Mouse (Mus musculus) intestine, embryonic 14.5 days (tissue): ENCODE measurements around the gene Nckap5l. TPM values are rescaled to one million over a fixed set of nuclear protein-coding genes. Genes with fewer than 3 reads are reported as not detected.

Source experiments
- ATAC-seq: fragments of 200-750 bp; cut with Nextera tagmentation; replicated peaks from 2 replicates; pipeline ENCODE4 v1.8.0; 2017; ENCODE audit warnings: low read depth, moderate number of reproducible peaks, moderate TSS enrichment, moderate library complexity; ENCODE audit not compliant: low FRiP score, low TSS enrichment
- DNase-seq: peaks from one replicate; pipeline ENCODE4 v3.0.0-alpha.2; 2018; ENCODE audit warnings: low spot score
- H3K27ac ChIP-seq: fragments of 300-500 bp; sonication (generic); 2 replicates; pipeline ENCODE4 v1.5.1; 2014; ENCODE audit warnings: low read depth, mild to moderate bottlenecking, control low read depth
- H3K27me3 ChIP-seq: fragments of 300-500 bp; sonication (generic); replicated peaks from 2 replicates; pipeline ENCODE4 v1.6.1; 2014; ENCODE audit warnings: low read length, control low read depth; ENCODE audit not compliant: control insufficient read depth, insufficient read depth
- H3K36me3 ChIP-seq: fragments of 300-500 bp; sonication (generic); 2 replicates; pipeline ENCODE4 v1.6.1; 2014; ENCODE audit warnings: low read length, control low read depth; ENCODE audit not compliant: control insufficient read depth, insufficient read depth
- H3K4me1 ChIP-seq: fragments of 300-500 bp; sonication (generic); replicated peaks from 2 replicates; pipeline ENCODE4 v1.6.1; 2014; ENCODE audit warnings: low read length, control low read depth, mixed read lengths; ENCODE audit not compliant: control insufficient read depth, insufficient read depth
- H3K4me2 ChIP-seq: fragments of 300-500 bp; sonication (generic); 2 replicates; pipeline ENCODE4 v1.6.1; 2014; ENCODE audit warnings: low read length
- H3K4me3 ChIP-seq: fragments of 300-500 bp; sonication (generic); 2 replicates; pipeline ENCODE4 v1.5.1; 2014; ENCODE audit warnings: low read depth, low read length, control low read depth, mixed read lengths
- H3K9ac ChIP-seq: fragments of 300-500 bp; sonication (generic); 2 replicates; pipeline ENCODE4 v1.6.1; 2014; ENCODE audit warnings: mild to moderate bottlenecking, low read length
- H3K9me3 ChIP-seq: fragments of 300-500 bp; sonication (generic); 2 replicates; pipeline ENCODE4 v1.6.1; 2016; ENCODE audit warnings: low read length, control low read depth; ENCODE audit not compliant: control insufficient read depth
- WGBS: fragments of 180-500 bp; shearing (Covaris S2); extraction: QIAGEN DNeasy Blood & Tissue Kit; methylation state at CpG from one replicate; pipeline ENCODE4 v1.1.7; 2014; 5-methylcytosine and 5-hydroxymethylcytosine counted together
- polyA plus RNA-seq: library from polyadenylated mRNA; unstranded; fragments of >200 nt; fragmentation: Nextera tagmentation; extraction: Ambion mirVana; gene quantifications from 2 replicates; pipeline ENCODE4 v1.2.1, GENCODE M21; 2014

The Nckap5l gene
- polyA plus RNA-seq, 1 experiment from 2014 or later: 9.3 TPM

DNA sequence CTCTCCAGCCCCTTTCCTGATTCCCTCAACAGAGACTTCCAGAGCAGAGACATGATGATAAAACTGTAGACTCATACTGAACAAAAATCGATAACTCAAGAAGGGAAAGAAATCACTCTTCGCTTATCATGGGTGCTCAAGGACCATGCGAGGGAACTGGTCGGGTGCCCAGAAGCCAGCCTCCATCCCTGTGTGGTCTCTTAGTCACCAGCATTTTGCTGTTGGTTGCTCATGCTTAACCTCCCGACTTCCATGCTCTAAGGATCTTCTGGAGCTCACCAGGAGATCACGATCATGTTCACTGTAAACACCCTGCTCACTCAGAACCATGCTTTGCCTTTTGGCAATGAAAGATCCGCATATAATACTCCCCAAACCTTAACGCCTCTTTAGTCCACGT lies 84.8 kb downstream of the Nckap5l start:
- H3K36me3 ChIP-seq: no peaks in the 10 kb centered on the region
- H3K4me2 ChIP-seq: no peak overlapping the region
- peaks cover 8% of the 10 kb centered on the region for H3K4me1 ChIP-seq
- H3K27me3 ChIP-seq: no peaks in the 10 kb centered on the region
- no peak overlapping the region for H3K9ac ChIP-seq
- no peak overlapping the region for H3K4me3 ChIP-seq
- WGBS: 75% methylated on average over 9 of the region's 9 CpGs
- no peak for DNase-seq
- ATAC-seq: no peak
- no peak overlapping the region for H3K27ac ChIP-seq
- H3K9me3 ChIP-seq: no peaks in the 10 kb centered on the region

Other genes starting within 250 kb of the Nckap5l start
- gene Kcnh3, start 232.9 kb downstream of the Nckap5l start, polyA plus RNA-seq: 0.39 and 0.51 TPM in 2 replicates
- 146 and 154 TPM in 2 replicates for gene Mcrs1, start 205.8 kb downstream of the Nckap5l start, polyA plus RNA-seq
- gene Prpf40b, start 162.7 kb downstream of the Nckap5l start, polyA plus RNA-seq: 40.6 and 51.1 TPM in 2 replicates
- 0.11 and 0.24 TPM in 2 replicates for gene Fam186b, start 161.9 kb downstream of the Nckap5l start, polyA plus RNA-seq
- 15.9 and 19.5 TPM in 2 replicates for gene Fmnl3, start 87.3 kb downstream of the Nckap5l start, polyA plus RNA-seq
- gene Tmbim6, start 64.9 kb downstream of the Nckap5l start, polyA plus RNA-seq: 368 and 370 TPM in 2 replicates
- gene Bcdin3d, start 17.0 kb upstream of the Nckap5l start, polyA plus RNA-seq: 12.4 and 13.7 TPM in 2 replicates
- 0.41 and 0.42 TPM in 2 replicates for gene Faim2, start 70.4 kb upstream of the Nckap5l start, polyA plus RNA-seq
- gene Aqp2, start 121.3 kb upstream of the Nckap5l start, polyA plus RNA-seq: not detected in 2 replicates
- gene Aqp5, start 133.0 kb upstream of the Nckap5l start, polyA plus RNA-seq: 0.16 and 0.30 TPM in 2 replicates
- not detected in 2 replicates for gene Aqp6, start 143.7 kb upstream of the Nckap5l start, polyA plus RNA-seq
- gene Racgap1, start 193.9 kb upstream of the Nckap5l start, polyA plus RNA-seq: 104 and 111 TPM in 2 replicates
- gene Asic1, start 212.6 kb upstream of the Nckap5l start, polyA plus RNA-seq: 1.3 and 1.7 TPM in 2 replicates
- 39.0 and 42.3 TPM in 2 replicates for gene Smarcd1, start 244.4 kb upstream of the Nckap5l start, polyA plus RNA-seq
- gene Gm17349, start 247.7 kb upstream of the Nckap5l start, polyA plus RNA-seq: not detected in 2 replicates